Mouse (Mus musculus) left cerebral cortex, adult 18-20 months (tissue): ENCODE measurements around the gene Olfr1393. TPM values are rescaled to one million over a fixed set of nuclear protein-coding genes. Genes with fewer than 3 reads are reported as not detected.
A peak's percentile ranks its signal among the peaks of the same experiment; 100 is the strongest.
"Not testable (repeated sequence)": the region's sequence is repeated elsewhere in the genome, so short reads cannot be mapped to it uniquely, and the experiment has no call there.

ENCODE experiments used
- DNase-seq, 2 experiments: peaks; one replicate each; pipeline ENCODE4 v3.0.0; 2021 to 2022; ENCODE audit warnings: low spot score in 2 of 2, mixed read lengths in 1 of 2
- total RNA-seq, 2 experiments: library from RNA; stranded (reverse); gene quantifications; 2 replicates each; pipeline ENCODE4 v1.2.3; 2021

Olfr1393 gene
- total RNA-seq, 2 experiments from 2014 or later: 0.23 to 0.37 TPM

GRCm38 (mm10) chr11:49250422-49251379, 27.4 kb upstream of the Olfr1393 start:
- peak; percentile 44 to 60 for DNase-seq

GRCm38 (mm10) chr11:49251380-49251761, 26.7 kb upstream of the Olfr1393 start:
- DNase-seq: no peak

DNA sequence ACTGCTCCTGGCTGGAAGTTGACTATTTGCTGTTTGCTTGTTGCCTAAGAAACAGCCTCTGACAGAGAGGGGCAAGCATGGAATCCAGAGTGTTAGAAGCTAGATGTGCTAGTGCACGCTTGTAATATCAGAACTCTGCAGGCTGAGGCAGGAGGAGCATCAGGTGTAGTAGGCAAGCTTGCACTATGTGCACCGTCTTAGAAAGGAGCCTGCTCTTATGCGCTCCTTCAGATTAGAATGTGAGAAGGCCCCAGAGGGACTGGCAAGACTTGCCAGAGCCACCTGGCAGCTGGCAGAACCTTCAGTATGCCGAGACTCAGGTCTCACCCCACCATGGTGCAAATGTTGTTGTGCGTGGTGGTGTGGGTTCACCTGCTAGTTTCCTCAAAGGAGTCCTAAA, 26.1 kb upstream of the Olfr1393 start:
- DNase-seq: no peak

GRCm38 (mm10) chr11:49253035-49253434, 25.1 kb upstream of the Olfr1393 start:
- no peak for DNase-seq

- no peak for DNase-seq
Measured at GRCm38 (mm10) chr11:49259296-49259695, 18.8 kb upstream of the Olfr1393 start.

DNA sequence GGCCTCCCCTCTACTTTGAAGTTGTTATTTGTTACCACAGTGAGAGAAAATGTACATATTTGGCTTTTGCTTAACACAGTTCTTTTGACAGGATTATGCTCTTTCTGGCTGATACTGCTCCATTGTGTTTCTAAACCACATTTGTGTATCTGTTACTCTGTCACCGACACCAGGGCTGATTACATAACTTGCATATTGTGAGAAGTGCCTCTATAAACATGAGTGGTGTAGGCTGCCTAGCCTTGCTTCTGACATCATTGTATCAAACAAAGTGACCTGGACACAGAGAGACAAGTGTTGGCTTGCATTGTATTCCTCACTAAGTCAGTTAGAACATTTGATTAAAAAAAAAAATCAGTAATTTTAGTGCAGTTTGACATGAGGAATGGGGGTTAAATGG, 18.3 kb upstream of the Olfr1393 start:
- no peak for DNase-seq

- no peak for DNase-seq
Measured at GRCm38 (mm10) chr11:49260598-49261312, 17.3 kb upstream of the Olfr1393 start.

DNA sequence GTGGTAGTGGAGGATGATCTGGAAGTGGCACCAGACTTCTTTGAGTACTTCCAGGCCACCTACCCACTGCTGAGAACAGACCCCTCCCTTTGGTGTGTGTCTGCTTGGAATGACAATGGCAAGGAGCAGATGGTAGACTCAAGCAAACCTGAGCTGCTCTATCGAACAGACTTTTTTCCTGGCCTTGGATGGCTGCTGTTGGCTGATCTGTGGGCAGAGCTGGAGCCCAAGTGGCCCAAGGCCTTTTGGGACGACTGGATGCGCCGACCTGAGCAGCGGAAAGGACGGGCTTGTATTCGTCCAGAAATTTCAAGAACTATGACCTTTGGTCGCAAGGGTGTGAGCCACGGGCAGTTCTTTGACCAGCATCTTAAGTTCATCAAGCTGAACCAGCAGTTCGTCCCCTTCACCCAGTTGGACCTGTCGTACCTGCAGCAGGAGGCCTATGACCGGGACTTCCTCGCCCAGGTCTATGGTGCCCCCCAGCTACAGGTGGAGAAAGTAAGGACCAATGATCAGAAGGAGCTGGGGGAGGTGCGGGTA, 16.7 kb upstream of the Olfr1393 start:
- DNase-seq: no peak

DNA sequence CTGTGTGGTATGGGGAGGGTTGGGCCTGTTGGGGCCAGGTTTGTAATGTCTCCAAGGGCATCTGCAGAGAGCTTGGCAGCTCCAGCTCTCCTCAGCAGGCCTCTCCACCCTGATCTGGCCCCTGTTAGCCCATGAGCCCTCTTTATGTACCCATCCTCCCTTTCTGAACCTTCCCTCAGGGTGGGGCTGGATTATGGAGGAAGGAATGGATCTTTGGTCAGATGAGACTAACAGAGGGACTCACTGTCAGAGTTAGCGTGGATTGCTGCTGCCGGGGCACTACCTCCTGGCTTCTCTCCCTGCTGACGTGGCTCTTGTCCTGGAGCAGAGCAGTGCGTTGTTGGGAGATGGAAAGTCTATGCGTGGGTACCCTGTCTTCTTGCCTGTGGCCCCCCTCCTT, 15.8 kb upstream of the Olfr1393 start:
- no peak for DNase-seq

DNA sequence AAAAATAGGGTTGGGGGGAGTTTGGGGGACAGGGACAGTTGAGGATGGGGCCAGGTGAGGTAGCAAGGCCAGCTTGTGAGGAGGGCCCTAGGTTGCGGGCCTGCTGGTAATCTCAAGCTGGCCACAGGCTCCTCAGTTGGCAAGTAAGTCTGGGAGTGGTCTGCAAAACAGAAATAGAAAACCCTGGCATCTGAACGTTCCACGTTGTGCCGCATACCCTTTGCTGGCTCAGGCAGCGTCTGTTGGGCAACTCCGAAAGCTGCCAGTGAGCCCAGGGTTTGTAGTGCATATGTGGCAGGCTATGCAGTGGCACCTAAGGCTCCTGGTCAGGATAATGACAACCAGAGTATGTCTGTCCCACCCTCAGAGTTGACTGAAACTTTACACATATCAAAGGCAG, 15.0 kb upstream of the Olfr1393 start:
- DNase-seq: no peak

GRCm38 (mm10) chr11:49264081-49264480, 14.0 kb upstream of the Olfr1393 start:
- no peak for DNase-seq

GRCm38 (mm10) chr11:49264622-49265021, 13.5 kb upstream of the Olfr1393 start:
- no peak for DNase-seq

DNA sequence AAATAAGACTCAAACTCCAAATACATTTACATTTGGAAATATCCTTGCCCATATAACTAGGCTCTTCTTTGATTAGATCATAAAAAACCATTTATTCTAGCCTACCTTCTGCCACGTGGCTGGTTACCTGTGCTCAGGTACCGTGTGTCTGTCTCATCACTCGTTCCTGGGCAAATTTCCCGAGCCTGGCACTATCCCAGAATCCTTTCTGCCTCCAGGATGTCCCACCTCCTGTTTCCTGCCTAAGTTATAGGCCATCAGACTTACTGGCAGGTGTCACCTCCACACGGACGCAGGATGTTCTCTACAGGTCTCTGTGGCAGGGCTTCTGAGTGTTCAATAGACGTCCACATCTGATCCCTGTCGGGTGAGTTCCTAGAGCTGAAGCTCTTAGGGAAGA, 13.0 kb upstream of the Olfr1393 start:
- no peak for DNase-seq

DNA sequence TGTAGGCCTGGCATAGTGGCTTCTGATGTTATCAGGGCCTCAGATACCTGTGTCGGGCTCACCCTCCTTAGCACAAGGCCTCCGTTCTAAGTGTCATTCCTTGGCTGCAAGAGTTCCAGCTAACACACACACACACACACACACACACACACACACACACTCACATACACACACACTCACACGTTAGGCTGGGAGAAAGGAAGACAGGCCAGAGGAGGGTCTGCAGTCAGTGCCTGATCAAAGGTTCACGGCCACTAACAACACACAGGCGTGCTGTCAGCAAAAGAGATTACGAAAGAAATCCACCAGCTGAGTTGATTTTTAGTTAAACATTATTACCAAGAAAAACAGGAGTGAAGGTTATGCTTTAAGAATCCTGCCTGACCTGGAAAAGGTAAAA, 11.4 kb upstream of the Olfr1393 start:
- no peak for DNase-seq

DNA sequence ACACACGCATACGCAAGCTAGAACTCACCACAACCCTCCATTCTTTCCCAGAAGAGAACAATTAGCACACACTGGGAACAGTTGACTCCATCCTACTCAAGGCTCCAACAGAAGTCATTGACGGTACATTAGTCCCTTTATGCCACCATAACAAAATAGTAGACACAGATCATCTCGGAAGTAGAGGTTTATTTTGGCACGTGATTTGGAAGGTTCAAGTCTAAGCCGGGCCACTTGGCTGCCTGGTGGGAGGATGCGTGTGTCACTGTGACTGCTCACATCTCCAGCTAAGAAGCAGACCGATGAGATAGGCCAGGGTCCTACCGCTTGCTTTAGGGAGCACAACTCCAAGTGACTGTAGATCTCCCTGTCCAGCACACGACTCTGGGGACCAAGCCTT, 10.8 kb upstream of the Olfr1393 start:
- no peak for DNase-seq

DNA sequence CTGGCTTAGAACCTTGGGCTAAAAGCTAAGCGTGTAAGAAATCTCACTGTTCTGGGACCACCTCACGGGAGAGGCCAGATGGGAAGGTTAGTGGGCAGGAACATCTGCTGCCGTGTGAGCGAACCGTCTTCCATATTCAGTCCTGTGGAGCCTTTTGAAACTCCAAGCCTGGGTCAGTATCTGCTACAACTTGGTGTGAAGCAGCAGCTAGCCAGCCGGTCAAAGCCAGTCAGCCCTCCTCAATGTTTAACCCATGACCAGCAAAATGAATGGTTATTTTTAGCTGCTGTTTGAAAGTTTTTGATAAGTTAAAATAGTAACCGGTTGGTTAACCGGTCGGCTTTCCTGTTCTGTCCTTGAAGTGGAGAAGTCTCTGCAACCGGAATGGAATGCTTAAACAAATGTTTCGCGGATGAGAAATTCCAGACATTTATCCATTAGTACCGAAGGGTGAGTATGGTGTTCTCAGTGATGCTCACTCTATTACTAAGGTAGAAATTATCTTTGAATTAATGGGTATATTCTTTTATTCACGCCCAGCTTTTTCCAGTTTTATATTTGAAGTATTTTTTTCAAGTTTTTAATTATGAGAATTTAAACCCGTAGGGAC, 10.0 kb upstream of the Olfr1393 start:
- no peak for DNase-seq

- no peak for DNase-seq
Measured at GRCm38 (mm10) chr11:49269761-49270160, 8.3 kb upstream of the Olfr1393 start.

- DNase-seq: no peak
Measured at GRCm38 (mm10) chr11:49270368-49270767, 7.7 kb upstream of the Olfr1393 start.

DNA sequence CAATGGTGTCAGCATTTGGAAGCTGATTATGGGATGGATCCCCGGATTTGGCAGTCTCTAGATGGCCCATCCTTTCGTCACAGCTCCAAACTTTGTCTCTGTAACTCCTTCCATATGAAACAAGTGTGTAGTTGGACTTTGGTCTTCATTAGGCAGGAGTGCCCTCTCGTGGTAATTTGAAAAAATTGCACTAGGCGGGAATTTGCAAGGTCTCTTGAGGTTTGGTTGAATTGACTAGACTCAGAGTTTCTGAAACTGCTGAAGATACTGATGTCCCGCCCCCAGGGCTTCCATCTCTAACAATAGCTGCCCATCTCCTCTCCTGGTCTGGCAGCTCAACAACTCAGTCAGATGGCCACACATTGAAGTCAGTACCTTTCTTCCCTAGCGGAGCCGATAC, 6.8 kb upstream of the Olfr1393 start:
- DNase-seq: peak in 1 of 2 experiments; percentile 41

DNA sequence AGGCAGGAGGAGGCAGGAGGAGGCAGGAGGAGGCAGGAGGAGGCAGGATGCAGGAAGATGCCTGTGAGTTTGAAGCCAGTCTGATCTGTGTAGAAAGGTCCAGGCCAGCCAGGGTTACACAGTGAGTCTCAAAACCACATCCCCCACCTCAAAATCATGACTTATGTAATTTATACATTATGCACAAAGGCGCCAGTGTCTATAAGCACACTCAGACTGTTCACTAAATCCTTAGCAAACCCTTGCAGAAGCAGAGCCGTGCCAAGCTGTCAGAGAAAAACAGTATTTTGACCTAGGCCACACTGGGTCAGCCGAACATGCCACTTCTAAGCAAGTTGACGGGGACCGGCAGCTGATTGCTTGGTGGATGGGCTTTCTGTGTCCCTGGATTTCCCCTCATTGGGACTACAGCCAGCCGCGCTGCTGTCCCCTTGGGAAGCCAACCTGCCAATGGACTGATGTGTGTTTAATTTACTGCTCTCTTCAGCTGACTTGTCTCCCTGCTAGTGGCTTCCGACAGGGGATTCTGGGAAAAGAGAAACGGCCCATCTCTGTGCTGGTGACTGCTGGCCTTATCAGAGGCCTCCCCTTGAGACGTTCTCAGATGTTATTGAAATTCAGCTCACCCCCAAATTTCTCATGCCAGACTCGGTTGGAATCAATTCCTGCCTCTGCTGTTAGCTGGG, 4.1 kb upstream of the Olfr1393 start:
- DNase-seq: no peak

DNA sequence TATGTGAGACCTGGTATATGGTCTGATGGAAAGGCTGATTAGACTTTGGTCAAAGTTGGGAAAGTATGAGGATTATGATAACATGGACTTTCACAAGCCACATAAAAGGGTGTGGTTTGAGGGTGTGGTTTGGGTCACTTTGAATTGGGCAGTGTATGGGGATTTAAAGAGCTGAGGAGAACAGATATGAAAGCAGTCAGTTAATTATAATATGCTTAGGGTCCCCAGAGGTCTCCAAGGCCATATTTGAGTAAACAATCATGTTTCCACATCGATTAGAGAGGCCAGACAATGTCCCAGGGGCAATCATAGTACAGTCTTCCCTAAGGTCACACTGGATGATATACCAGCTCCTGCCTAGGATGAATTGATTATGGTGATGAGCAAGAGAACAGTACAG, 6.9 kb downstream of the Olfr1393 start, which contains the start of gene Olfr1392:
TSS of gene Olfr1392 (plus strand) at position 301 of the 400 bp plus-strand sequence.
- not testable (repeated sequence) for DNase-seq
